ENCODE assay signal across 8 mouse cellular contexts in the genomic region with DNA sequence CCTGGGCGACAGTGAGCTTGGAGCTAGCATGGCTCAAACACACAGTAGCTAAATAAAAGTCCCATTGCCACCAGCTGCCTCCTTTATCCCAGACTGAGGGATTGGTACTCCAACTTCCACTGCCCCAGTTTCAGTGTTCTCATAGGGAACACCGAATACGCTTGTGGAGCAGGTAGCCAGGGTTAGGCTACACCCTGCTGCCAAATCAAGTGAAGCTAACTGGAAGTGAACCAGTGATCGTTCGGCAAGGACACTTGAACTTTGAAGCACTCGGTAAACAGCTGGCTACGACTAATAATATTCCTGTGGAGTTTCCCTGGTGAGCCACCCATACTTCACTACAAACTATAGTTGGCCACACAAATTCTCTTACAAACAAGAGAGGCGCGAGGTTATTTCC. TPM values are rescaled to one million over a fixed set of nuclear protein-coding genes. Genes with fewer than 3 reads are reported as not detected.
DNase-seq lines count a peak whose midpoint lies in the region; ATAC-seq and TF ChIP-seq lines count a peak whose summit lies in the region.

No protein-coding gene starts in this region.

- H3K27ac ChIP-seq in bone marrow macrophage, adult 2 months (ENCODE audit: insufficient read depth, low read depth, low read length): no peak overlapping the region
- no peak overlapping the region for H3K27ac ChIP-seq in hindbrain, postnatal 0 days
- no peak overlapping the region for H3K27ac ChIP-seq in lung, embryonic 15.5 days

- TF ChIP-seq POLR2A in bone marrow macrophage, adult 2 months (IDR thresholded peaks at IDR 0.05; ENCODE audit: borderline replicate concordance, low read depth, low read length): no peak

- H3K4me2 ChIP-seq in hindbrain, postnatal 0 days (ENCODE audit: low read depth, low read length): peak overlapping the region; percentile 92
- peak overlapping the region; percentile 84 for H3K4me2 ChIP-seq in lung, embryonic 15.5 days

- H3K9me3 ChIP-seq in E14TG2a.4 (ENCODE audit: low read length): peaks cover 27% of the 10 kb centered on the region
- H3K9me3 ChIP-seq in hindbrain, postnatal 0 days (ENCODE audit: low read length): no peaks in the 10 kb centered on the region
- H3K9me3 ChIP-seq in lung, embryonic 15.5 days: no peaks in the 10 kb centered on the region

- TF ChIP-seq CTCF in E14TG2a.4 (conservative IDR thresholded peaks at IDR 0.05; ENCODE audit: low read length): no peak
- no peak for TF ChIP-seq CTCF in bone marrow macrophage, adult 2 months (IDR thresholded peaks at IDR 0.05; ENCODE audit: low read depth, low read length)
- no peak for TF ChIP-seq CTCF in hindbrain, postnatal 0 days (IDR thresholded peaks at IDR 0.05; ENCODE audit: low read depth)

- no peak overlapping the region for H3K9ac ChIP-seq in hindbrain, postnatal 0 days (replicated peaks; ENCODE audit: low read length)
- H3K9ac ChIP-seq in lung, embryonic 15.5 days: no peak overlapping the region

- peaks cover 52% of the 10 kb centered on the region for H3K4me1 ChIP-seq in E14TG2a.4 (replicated peaks; ENCODE audit: low read depth, low read length)
- peaks cover 41% of the 10 kb centered on the region for H3K4me1 ChIP-seq in bone marrow macrophage, adult 2 months (ENCODE audit: control insufficient read depth, insufficient read depth, low read length)
- peaks cover 16% of the 10 kb centered on the region for H3K4me1 ChIP-seq in hindbrain, postnatal 0 days (ENCODE audit: insufficient read depth, low read length)
- peaks cover 24% of the 10 kb centered on the region for H3K4me1 ChIP-seq in lung, embryonic 15.5 days

- peak overlapping the region; percentile 98 for H3K4me3 ChIP-seq in E14TG2a.4 (replicated peaks; ENCODE audit: low read length)
- peak overlapping the region; percentile 98 for H3K4me3 ChIP-seq in bone marrow macrophage, adult 2 months (ENCODE audit: insufficient read depth, low read length)
- H3K4me3 ChIP-seq in hindbrain, postnatal 0 days (ENCODE audit: low read length): 0 out of 2 replicates have a peak overlapping the region, but pooled peaks have one; percentile 0
- peak overlapping the region; percentile 96 for H3K4me3 ChIP-seq in lung, embryonic 15.5 days

- no peaks in the 10 kb centered on the region for H3K27me3 ChIP-seq in E14TG2a.4 (ENCODE audit: insufficient read depth, low read length)
- no peaks in the 10 kb centered on the region for H3K27me3 ChIP-seq in hindbrain, postnatal 0 days (ENCODE audit: insufficient read depth, low read length)
- H3K27me3 ChIP-seq in lung, embryonic 15.5 days: no peaks in the 10 kb centered on the region

- WGBS in hindbrain, postnatal 0 days: 82% methylated on average over 9 of the region's 9 CpGs
- 64% methylated on average over 9 of the region's 9 CpGs for WGBS in lung, embryonic 15.5 days

- H3K36me3 ChIP-seq in E14TG2a.4 (ENCODE audit: insufficient read depth, low read length): peaks cover 44% of the 10 kb centered on the region
- no peaks in the 10 kb centered on the region for H3K36me3 ChIP-seq in hindbrain, postnatal 0 days (ENCODE audit: insufficient read depth, low read length)
- H3K36me3 ChIP-seq in lung, embryonic 15.5 days: no peaks in the 10 kb centered on the region

- no peak for DNase-seq in hindbrain, postnatal 0 days (ENCODE audit: low spot score)
- DNase-seq in cerebellum, postnatal 25 days: no peak
- no peak for DNase-seq in left cerebral cortex, postnatal 25 days (ENCODE audit: low spot score in 2 of 2)
- no peak for DNase-seq in embryo, embryonic 9.5 days (ENCODE audit: extremely low spot score)

- no peak for ATAC-seq in hindbrain, postnatal 0 days
- ATAC-seq in lung, embryonic 15.5 days (ENCODE audit: borderline replicate concordance, extremely low read depth, low FRiP score, low TSS enrichment): no peak
- ATAC-seq in CD4-positive, CD25-positive, alpha-beta regulatory T cell, adult 4 months: no peak

- intact Hi-C loops in left cerebral cortex, postnatal 25 days (cut with DNase I): no loop called here

RNA-seq across cellular contexts. Expression of a gene that starts 1.6 kb away (rescaled TPM):
- polyA plus RNA-seq in bone marrow macrophage, adult 2 months (2012; ENCODE audit: insufficient read depth, insufficient read length, missing spikeins): 30.0 and 35.0 TPM in 2 replicates
- 10.5 and 10.6 TPM in 2 replicates for total RNA-seq in hindbrain, postnatal 0 days (2014; rRNA removed)
- polyA plus RNA-seq in hindbrain, postnatal 0 days (2015; fragmentation: Nextera tagmentation; extraction: Ambion mirVana): 31.1 and 33.9 TPM in 2 replicates
- polyA plus RNA-seq in lung, embryonic 15.5 days (2015; fragmentation: Nextera tagmentation; extraction: Ambion mirVana): 34.4 and 35.3 TPM in 2 replicates
- 10 to 100 TPM; 16.6 to 19.1 TPM for total RNA-seq in left cerebral cortex, postnatal 25 days (2021)
- 10 to 100 TPM; 27.6 to 35.3 TPM for polyA plus RNA-seq in CD4-positive, CD25-positive, alpha-beta regulatory T cell, adult 4 months (2017; shearing (Covaris generic))

Comparison
In these comparisons a context has a peak if more than half of its experiments do, and no peak if none do; other contexts are left out.
1. H3K4me3 ChIP-seq: peak in every context shown above with its lines; median percentile 98 in E14TG2a.4; 98 in bone marrow macrophage, adult 2 months; 96 in lung, embryonic 15.5 days; 0 in hindbrain, postnatal 0 days.